Mouse (Mus musculus): ENCODE data around the gene Tinagl1. TPM values are rescaled to one million over a fixed set of nuclear protein-coding genes. Genes with fewer than 3 reads are reported as not detected.

Gene Tinagl1
- total RNA-seq, 1 experiment: 43.7 TPM

- DNase-seq (ENCODE audit: low read depth, low spot score): no peak
- Histone ChIP-seq H3K27ac (ENCODE audit: insufficient read depth, low read depth, low read length, poor library complexity, severe bottlenecking) (no peak overlapping the region), H3K4me1 (ENCODE audit: control insufficient read depth in 2 of 2, insufficient read depth in 2 of 2, low read length in 2 of 2, poor library complexity in 1 of 2) (peaks cover 0 to 2% of the 10 kb centered on the region in 2 experiments; a peak in 1 of 4 replicates), H3K4me3 (ENCODE audit: insufficient read depth in 1 of 2, low read depth in 1 of 2, low read length in 2 of 2, poor library complexity in 1 of 2, severe bottlenecking in 1 of 2) (no peak overlapping the region), H3K9me3 (ENCODE audit: control insufficient read depth, insufficient read depth, low read depth, low read length) (no peaks in the 10 kb centered on the region), H3K36me3 (ENCODE audit: control insufficient read depth, insufficient read depth, low read length, poor library complexity, severe bottlenecking) (no peaks in the 10 kb centered on the region), H3K9ac (ENCODE audit: insufficient read depth, low read depth, low read length, poor library complexity, severe bottlenecking) (no peak overlapping the region)
- no peak for TF ChIP-seq CHD2 (IDR thresholded peaks at IDR 0.05; ENCODE audit: low read depth, low read length)
- TF ChIP-seq HCFC1 (IDR thresholded peaks at IDR 0.05; ENCODE audit: borderline replicate concordance, insufficient read depth, low read length): no peak
- TF ChIP-seq MAFK (IDR thresholded peaks at IDR 0.05; ENCODE audit: insufficient read depth, low read depth, low read length): no peak
- TF ChIP-seq ZNF384 (IDR thresholded peaks at IDR 0.05; ENCODE audit: low read depth, low read length): no peak
- TF ChIP-seq ZC3H11A (IDR thresholded peaks at IDR 0.05; ENCODE audit: borderline replicate concordance, low read depth, low read length): no peak
- in situ Hi-C loops (cut with MboI; ENCODE audit: low sequenced_read_pairs in 2 of 2, unreplicated experiment in 2 of 2): no loop called here
These were observed 9.0 kb upstream of the Tinagl1 start for GRCm38 (mm10) chr4:130183879-130184278.

GRCm38 (mm10) chr4:130183023-130183422 is 8.1 kb upstream of the Tinagl1 start:
- H3K36me3 ChIP-seq (ENCODE audit: control insufficient read depth, insufficient read depth, low read length, poor library complexity, severe bottlenecking): no peaks in the 10 kb centered on the region
- no peak overlapping the region for H3K9ac ChIP-seq (ENCODE audit: insufficient read depth, low read depth, low read length, poor library complexity, severe bottlenecking)
- TF ChIP-seq MAFK (IDR thresholded peaks at IDR 0.05; ENCODE audit: insufficient read depth, low read depth, low read length) (no peak), CHD2 (IDR thresholded peaks at IDR 0.05; ENCODE audit: low read depth, low read length) (no peak), HCFC1 (IDR thresholded peaks at IDR 0.05; ENCODE audit: borderline replicate concordance, insufficient read depth, low read length) (no peak), ZC3H11A (IDR thresholded peaks at IDR 0.05; ENCODE audit: borderline replicate concordance, low read depth, low read length) (no peak), ZNF384 (IDR thresholded peaks at IDR 0.05; ENCODE audit: low read depth, low read length) (no peak)
- peaks cover 0 to 2% of the 10 kb centered on the region in 2 experiments; a peak in 1 of 4 replicates for H3K4me1 ChIP-seq (ENCODE audit: control insufficient read depth in 2 of 2, insufficient read depth in 2 of 2, low read length in 2 of 2, poor library complexity in 1 of 2)
- H3K9me3 ChIP-seq (ENCODE audit: control insufficient read depth, insufficient read depth, low read depth, low read length): no peaks in the 10 kb centered on the region
- H3K4me3 ChIP-seq (ENCODE audit: insufficient read depth in 1 of 2, low read depth in 1 of 2, low read length in 2 of 2, poor library complexity in 1 of 2, severe bottlenecking in 1 of 2): no peak overlapping the region; a peak in 1 of 4 replicates
- no peak overlapping the region for H3K27ac ChIP-seq (ENCODE audit: insufficient read depth, low read depth, low read length, poor library complexity, severe bottlenecking)
- no peak for DNase-seq (ENCODE audit: low read depth, low spot score)
- in situ Hi-C loops (cut with MboI; ENCODE audit: low sequenced_read_pairs in 2 of 2, unreplicated experiment in 2 of 2): no loop called here

DNA sequence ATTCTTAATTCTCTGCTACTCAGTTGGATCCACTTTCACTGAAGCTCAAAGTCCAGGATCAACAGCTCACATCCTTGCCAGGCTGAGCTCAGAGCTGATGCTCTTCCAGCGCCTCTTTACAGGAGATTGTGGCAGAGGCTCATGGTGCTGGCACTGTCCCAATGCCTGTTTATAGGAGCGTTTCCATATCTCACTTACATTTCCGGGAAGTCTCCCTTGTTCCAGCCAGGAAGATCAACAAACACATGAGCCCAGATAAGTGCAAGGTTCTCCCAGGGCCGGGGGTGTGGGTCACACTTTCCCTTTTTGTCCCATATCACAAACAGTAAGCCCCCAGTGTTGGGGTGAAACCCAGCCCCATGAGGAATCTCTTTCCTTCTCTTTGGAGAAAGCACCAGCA is 7.0 kb upstream of the Tinagl1 start:
- no peaks in the 10 kb centered on the region for H3K9me3 ChIP-seq (ENCODE audit: control insufficient read depth, insufficient read depth, low read depth, low read length)
- no peak overlapping the region for H3K9ac ChIP-seq (ENCODE audit: insufficient read depth, low read depth, low read length, poor library complexity, severe bottlenecking)
- no peak overlapping the region for H3K4me3 ChIP-seq (ENCODE audit: insufficient read depth in 1 of 2, low read depth in 1 of 2, low read length in 2 of 2, poor library complexity in 1 of 2, severe bottlenecking in 1 of 2)
- in situ Hi-C loops (cut with MboI; ENCODE audit: low sequenced_read_pairs in 2 of 2, unreplicated experiment in 2 of 2): no loop called here
- DNase-seq (ENCODE audit: low read depth, low spot score): no peak
- H3K36me3 ChIP-seq (ENCODE audit: control insufficient read depth, insufficient read depth, low read length, poor library complexity, severe bottlenecking): no peaks in the 10 kb centered on the region
- no peak overlapping the region for H3K27ac ChIP-seq (ENCODE audit: insufficient read depth, low read depth, low read length, poor library complexity, severe bottlenecking)
- no peak for TF ChIP-seq CHD2 (IDR thresholded peaks at IDR 0.05; ENCODE audit: low read depth, low read length)
- TF ChIP-seq MAFK (IDR thresholded peaks at IDR 0.05; ENCODE audit: insufficient read depth, low read depth, low read length): no peak
- TF ChIP-seq ZNF384 (IDR thresholded peaks at IDR 0.05; ENCODE audit: low read depth, low read length): no peak
- no peak for TF ChIP-seq ZC3H11A (IDR thresholded peaks at IDR 0.05; ENCODE audit: borderline replicate concordance, low read depth, low read length)
- no peak for TF ChIP-seq HCFC1 (IDR thresholded peaks at IDR 0.05; ENCODE audit: borderline replicate concordance, insufficient read depth, low read length)
- H3K4me1 ChIP-seq (ENCODE audit: control insufficient read depth in 2 of 2, insufficient read depth in 2 of 2, low read length in 2 of 2, poor library complexity in 1 of 2): peaks cover 0 to 6% of the 10 kb centered on the region in 2 experiments; a peak in 1 of 4 replicates

DNA sequence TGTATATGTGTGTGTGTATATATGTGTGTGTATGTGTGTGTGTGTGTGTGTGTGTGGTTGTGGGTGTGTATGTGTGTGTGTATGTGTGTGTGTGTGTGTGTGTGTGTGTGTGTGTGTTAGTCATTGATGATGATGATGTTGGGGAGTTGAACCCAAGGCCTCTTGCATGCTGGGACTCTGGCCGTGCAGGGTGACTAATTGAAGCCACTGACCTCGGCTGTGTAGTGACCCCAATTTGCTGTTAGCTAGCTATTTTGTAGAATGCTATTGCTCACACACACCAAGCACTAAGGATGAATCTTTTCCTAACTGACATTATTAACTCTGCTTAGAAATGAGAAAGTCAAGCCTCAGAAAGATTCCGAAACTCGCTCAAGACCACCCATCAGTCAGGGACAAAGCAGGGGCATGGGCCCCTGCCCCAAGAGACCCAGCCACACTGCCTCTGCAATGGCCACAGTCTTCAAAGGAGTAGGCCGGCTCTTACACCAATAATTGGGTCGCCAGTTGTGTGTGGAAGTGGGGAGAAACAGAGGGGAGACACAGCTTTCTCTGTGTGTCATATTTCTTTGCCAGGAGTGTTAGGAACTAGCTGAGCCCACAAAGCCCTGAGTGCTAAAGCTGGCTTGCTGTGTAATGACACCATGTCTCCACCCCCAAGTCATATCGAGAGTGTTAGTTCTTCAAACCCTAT is 6.1 kb upstream of the Tinagl1 start:
- Histone ChIP-seq H3K4me3 (ENCODE audit: insufficient read depth in 1 of 2, low read depth in 1 of 2, low read length in 2 of 2, poor library complexity in 1 of 2, severe bottlenecking in 1 of 2) (no peak overlapping the region), H3K9me3 (ENCODE audit: control insufficient read depth, insufficient read depth, low read depth, low read length) (no peaks in the 10 kb centered on the region), H3K27ac (ENCODE audit: insufficient read depth, low read depth, low read length, poor library complexity, severe bottlenecking) (no peak overlapping the region), H3K9ac (ENCODE audit: insufficient read depth, low read depth, low read length, poor library complexity, severe bottlenecking) (no peak overlapping the region), H3K36me3 (ENCODE audit: control insufficient read depth, insufficient read depth, low read length, poor library complexity, severe bottlenecking) (no peaks in the 10 kb centered on the region), H3K4me1 (ENCODE audit: control insufficient read depth in 2 of 2, insufficient read depth in 2 of 2, low read length in 2 of 2, poor library complexity in 1 of 2) (peaks cover 0 to 11% of the 10 kb centered on the region in 2 experiments; a peak in 2 of 4 replicates)
- no peak for TF ChIP-seq HCFC1 (IDR thresholded peaks at IDR 0.05; ENCODE audit: borderline replicate concordance, insufficient read depth, low read length)
- no peak for TF ChIP-seq ZC3H11A (IDR thresholded peaks at IDR 0.05; ENCODE audit: borderline replicate concordance, low read depth, low read length)
- no peak for TF ChIP-seq ZNF384 (IDR thresholded peaks at IDR 0.05; ENCODE audit: low read depth, low read length)
- no peak for TF ChIP-seq CHD2 (IDR thresholded peaks at IDR 0.05; ENCODE audit: low read depth, low read length)
- TF ChIP-seq MAFK (IDR thresholded peaks at IDR 0.05; ENCODE audit: insufficient read depth, low read depth, low read length): no peak
- in situ Hi-C loops (cut with MboI; ENCODE audit: low sequenced_read_pairs in 2 of 2, unreplicated experiment in 2 of 2): no loop called here
- DNase-seq (ENCODE audit: low read depth, low spot score): no peak
